8 mouse cellular contexts compared by ENCODE assay signal in the genomic region with DNA sequence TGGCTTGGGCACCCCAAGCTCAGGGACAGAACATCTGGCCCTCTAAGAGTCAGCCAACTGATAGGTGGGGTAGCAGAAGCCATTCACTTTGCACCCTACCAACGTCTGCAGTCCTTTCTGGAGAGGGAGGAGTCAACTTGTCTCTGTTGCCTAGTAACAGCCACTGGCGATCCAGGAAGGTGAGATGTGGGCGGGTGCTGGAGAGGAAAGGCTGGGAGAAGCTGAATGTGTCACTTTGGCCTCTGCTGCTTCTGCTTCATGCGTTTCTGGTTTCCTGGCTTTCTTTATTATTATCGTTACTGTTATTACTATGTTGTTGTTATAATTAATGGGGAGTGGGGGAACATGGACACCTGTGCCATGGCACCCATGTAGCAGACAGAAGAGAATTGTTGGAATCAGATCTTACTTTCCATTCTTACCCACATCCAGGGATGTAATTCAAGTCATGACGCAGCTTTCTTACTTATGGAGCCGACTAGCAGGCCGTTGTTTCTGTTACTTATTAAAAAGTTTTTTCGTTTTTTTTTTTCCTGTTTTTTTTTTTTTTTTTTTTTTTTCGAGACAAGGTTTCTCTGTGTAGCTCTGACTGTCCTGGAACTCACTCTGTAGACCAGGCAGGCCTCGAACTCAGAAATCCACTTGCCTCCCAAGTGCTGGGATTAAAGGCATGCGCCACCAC. TPM values are rescaled to one million over a fixed set of nuclear protein-coding genes. Genes with fewer than 3 reads are reported as not detected.
DNase-seq lines count a peak whose midpoint lies in the region; ATAC-seq and TF ChIP-seq lines count a peak whose summit lies in the region.

A gene (plus strand): TSS at position 156 of the 682 bp plus-strand sequence.

- no peak within 1 kb of the TSS for H3K9ac ChIP-seq in intestine, embryonic 15.5 days

- no peak within 1 kb of the TSS for H3K4me3 ChIP-seq in thymus, adult 2 months (ENCODE audit: control insufficient read depth, insufficient read depth, low read length)
- H3K4me3 ChIP-seq in bone marrow macrophage, adult 2 months (ENCODE audit: insufficient read depth, low read length): no peak within 1 kb of the TSS
- no peak within 1 kb of the TSS for H3K4me3 ChIP-seq in intestine, embryonic 15.5 days (replicated peaks)

- WGBS in thymus, adult 2 months: 59% methylated on average over 12 of the region's 12 CpGs
- WGBS in intestine, embryonic 15.5 days: 45% methylated on average over 12 of the region's 12 CpGs

- no peaks in the 10 kb centered on the region for H3K36me3 ChIP-seq in thymus, adult 2 months (ENCODE audit: control insufficient read depth, insufficient read depth, low read length)
- H3K36me3 ChIP-seq in intestine, embryonic 15.5 days: no peaks in the 10 kb centered on the region

- no peaks in the 10 kb centered on the region for H3K27me3 ChIP-seq in thymus, adult 2 months (ENCODE audit: control insufficient read depth, insufficient read depth, low read length)
- no peaks in the 10 kb centered on the region for H3K27me3 ChIP-seq in intestine, embryonic 15.5 days (replicated peaks)

- no peak for DNase-seq in thymus, adult 2 months
- no peak for DNase-seq in thymus, postnatal 10 days (ENCODE audit: low spot score in 2 of 2)
- DNase-seq in gastrocnemius, postnatal 25 days: no peak
- DNase-seq in lung, postnatal 4 days: peak; percentile 27 to 28
- no peak for DNase-seq in adipocyte (ENCODE audit: low spot score)
- DNase-seq in MN1 (ENCODE audit: low spot score): no peak

- H3K4me1 ChIP-seq in thymus, adult 2 months (replicated peaks; ENCODE audit: control insufficient read depth, insufficient read depth, low read length): peaks cover 6% of the 10 kb centered on the region
- H3K4me1 ChIP-seq in bone marrow macrophage, adult 2 months (ENCODE audit: control insufficient read depth, insufficient read depth, low read length): peaks cover 4% of the 10 kb centered on the region
- 0 out of 2 replicates have a peak, but pooled peaks cover 2% of the 10 kb centered on the region for H3K4me1 ChIP-seq in intestine, embryonic 15.5 days (replicated peaks)

- peak; percentile 46 for ATAC-seq in intestine, embryonic 15.5 days

- no peak for TF ChIP-seq POLR2A in thymus, adult 2 months (IDR thresholded peaks at IDR 0.05; ENCODE audit: control insufficient read depth, extremely low read depth, insufficient read depth, low read length, poor library complexity)
- TF ChIP-seq POLR2A in bone marrow macrophage, adult 2 months (IDR thresholded peaks at IDR 0.05; ENCODE audit: borderline replicate concordance, low read depth, low read length): no peak

- H3K9me3 ChIP-seq in intestine, embryonic 15.5 days: no peaks in the 10 kb centered on the region

- no peak within 1 kb of the TSS for H3K4me2 ChIP-seq in intestine, embryonic 15.5 days (replicated peaks)

- TF ChIP-seq CTCF in thymus, adult 2 months (IDR thresholded peaks at IDR 0.05; ENCODE audit: borderline replicate concordance, control insufficient read depth, extremely low read depth, insufficient read depth, low read length, poor library complexity): no peak
- TF ChIP-seq CTCF in bone marrow macrophage, adult 2 months (IDR thresholded peaks at IDR 0.05; ENCODE audit: low read depth, low read length): no peak

- H3K27ac ChIP-seq in thymus, adult 2 months (ENCODE audit: control insufficient read depth, insufficient read depth, low read length): no peak within 1 kb of the TSS
- H3K27ac ChIP-seq in bone marrow macrophage, adult 2 months (ENCODE audit: insufficient read depth, low read depth, low read length): no peak within 1 kb of the TSS
- no peak within 1 kb of the TSS for H3K27ac ChIP-seq in intestine, embryonic 15.5 days

RNA-seq across cellular contexts. Expression of the gene that starts here (rescaled TPM):
- 71.7 and 103 TPM in 2 replicates for polyA plus RNA-seq in thymus, adult 2 months (2012; rRNA removed)
- 167 and 173 TPM in 2 replicates for polyA plus RNA-seq in bone marrow macrophage, adult 2 months (2012; ENCODE audit: insufficient read depth, insufficient read length, missing spikeins)
- 10 to 100 TPM; 75.4 to 85.1 TPM for total RNA-seq in gastrocnemius, postnatal 25 days (2021)
- 437 and 494 TPM in 2 replicates for polyA plus RNA-seq in intestine, embryonic 15.5 days (2015; fragmentation: Nextera tagmentation; extraction: Ambion mirVana)

Comparison
In these comparisons a context has a peak if more than half of its experiments do, and no peak if none do; other contexts are left out.
1. DNase-seq: peak in lung, postnatal 4 days (2 of 2); none in thymus, adult 2 months (single experiment), thymus, postnatal 10 days (0 of 2), gastrocnemius, postnatal 25 days (single experiment), adipocyte (single experiment) and MN1 (single experiment).